Comparison of ENCODE assay signal across 8 mouse cellular contexts in the genomic region with DNA sequence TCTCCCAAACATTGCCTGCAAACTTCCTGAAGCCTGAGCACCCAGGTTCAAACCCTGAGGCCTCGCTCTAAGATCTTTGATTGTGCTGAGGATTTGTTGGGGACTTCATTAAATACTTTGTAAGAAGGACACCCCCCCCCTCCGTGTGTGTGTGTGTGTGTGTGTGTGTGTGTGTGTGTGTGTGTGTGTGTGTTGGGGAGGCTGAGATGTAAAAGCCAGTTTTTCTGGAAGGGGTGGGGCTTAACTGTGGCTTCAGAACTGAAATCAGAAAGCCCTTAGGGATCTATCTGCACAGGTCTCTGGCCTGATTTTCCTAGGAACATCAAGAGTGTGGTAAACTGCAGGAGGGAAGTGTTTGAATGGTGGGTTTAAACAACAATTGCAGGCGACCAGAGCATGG. TPM values are rescaled to one million over a fixed set of nuclear protein-coding genes. Genes with fewer than 3 reads are reported as not detected.
DNase-seq lines count a peak whose midpoint lies in the region; ATAC-seq and TF ChIP-seq lines count a peak whose summit lies in the region.

No protein-coding gene starts in this region.

- ATAC-seq in intestine, embryonic 14.5 days (replicated peaks; ENCODE audit: low FRiP score, low TSS enrichment, low read depth), result no peak
- ATAC-seq in intestine, embryonic 16.5 days, result no peak
- no peak for ATAC-seq in embryonic facial prominence, embryonic 14.5 days (ENCODE audit: low read depth)
- ATAC-seq in limb, embryonic 12.5 days (ENCODE audit: insufficient number of reproducible peaks, insufficient read depth, low FRiP score, low TSS enrichment, low read depth), result no peak

- H3K27ac ChIP-seq in intestine, embryonic 14.5 days (ENCODE audit: low read depth), result no peak overlapping the region
- no peak overlapping the region for H3K27ac ChIP-seq in intestine, embryonic 16.5 days (ENCODE audit: low read length)
- H3K27ac ChIP-seq in embryonic facial prominence, embryonic 14.5 days (replicated peaks; ENCODE audit: low read depth, low read length), result no peak overlapping the region
- no peak overlapping the region for H3K27ac ChIP-seq in limb, embryonic 12.5 days

- DNase-seq in intestine, embryonic 14.5 days (ENCODE audit: low spot score), result no peak
- no peak for DNase-seq in embryonic facial prominence, embryonic 14.5 days (ENCODE audit: low spot score)
- no peak for DNase-seq in thymus, postnatal 0 days (ENCODE audit: low spot score)
- DNase-seq in ovary, postnatal 14 days (ENCODE audit: low spot score), result no peak
- DNase-seq in ovary, adult 18-20 months (ENCODE audit: low spot score), result no peak

- H3K4me3 ChIP-seq in intestine, embryonic 14.5 days (ENCODE audit: low read depth, low read length), result peak overlapping the region; percentile 51; the same call in 1 of the 2 replicates
- H3K4me3 ChIP-seq in intestine, embryonic 16.5 days (ENCODE audit: low read length), result no peak overlapping the region; the same call in 1 of the 2 replicates
- peak overlapping the region; percentile 85 for H3K4me3 ChIP-seq in E14TG2a.4 (replicated peaks; ENCODE audit: low read length)
- H3K4me3 ChIP-seq in embryonic facial prominence, embryonic 14.5 days (ENCODE audit: low read depth, low read length), result peak overlapping the region; percentile 53
- H3K4me3 ChIP-seq in limb, embryonic 12.5 days (replicated peaks), result peak overlapping the region; percentile 61

- H3K4me1 ChIP-seq in intestine, embryonic 14.5 days (replicated peaks; ENCODE audit: control insufficient read depth, insufficient read depth, low read length), result peaks cover 7% of the 10 kb centered on the region; the same call in 1 of the 2 replicates
- peaks cover 21% of the 10 kb centered on the region for H3K4me1 ChIP-seq in intestine, embryonic 16.5 days (ENCODE audit: control insufficient read depth, insufficient read depth, low read length)
- peaks cover 17% of the 10 kb centered on the region for H3K4me1 ChIP-seq in E14TG2a.4 (replicated peaks; ENCODE audit: low read depth, low read length)
- peaks cover 10% of the 10 kb centered on the region for H3K4me1 ChIP-seq in embryonic facial prominence, embryonic 14.5 days (ENCODE audit: control insufficient read depth, insufficient read depth, low read length)
- peaks cover 17% of the 10 kb centered on the region for H3K4me1 ChIP-seq in limb, embryonic 12.5 days (replicated peaks)

- no peaks in the 10 kb centered on the region for H3K9me3 ChIP-seq in intestine, embryonic 14.5 days (ENCODE audit: control insufficient read depth, low read length)
- H3K9me3 ChIP-seq in intestine, embryonic 16.5 days (ENCODE audit: control insufficient read depth, low read length), result no peaks in the 10 kb centered on the region
- H3K9me3 ChIP-seq in E14TG2a.4 (ENCODE audit: low read length), result no peaks in the 10 kb centered on the region
- H3K9me3 ChIP-seq in embryonic facial prominence, embryonic 14.5 days (ENCODE audit: control insufficient read depth, low read length), result no peaks in the 10 kb centered on the region
- no peaks in the 10 kb centered on the region for H3K9me3 ChIP-seq in limb, embryonic 12.5 days

- peaks cover 51% of the 10 kb centered on the region for H3K27me3 ChIP-seq in intestine, embryonic 14.5 days (replicated peaks; ENCODE audit: control insufficient read depth, insufficient read depth, low read length)
- H3K27me3 ChIP-seq in intestine, embryonic 16.5 days (replicated peaks; ENCODE audit: control insufficient read depth, insufficient read depth, low read length), result peaks cover 33% of the 10 kb centered on the region
- peaks cover 59% of the 10 kb centered on the region for H3K27me3 ChIP-seq in E14TG2a.4 (ENCODE audit: insufficient read depth, low read length)
- peaks cover 48% of the 10 kb centered on the region for H3K27me3 ChIP-seq in embryonic facial prominence, embryonic 14.5 days (replicated peaks; ENCODE audit: control insufficient read depth, insufficient read depth, low read length)
- peaks cover 57% of the 10 kb centered on the region for H3K27me3 ChIP-seq in limb, embryonic 12.5 days

- H3K4me2 ChIP-seq in intestine, embryonic 14.5 days (ENCODE audit: low read length), result no peak overlapping the region
- no peak overlapping the region for H3K4me2 ChIP-seq in intestine, embryonic 16.5 days (ENCODE audit: low read depth, low read length)
- peak overlapping the region; percentile 90 for H3K4me2 ChIP-seq in embryonic facial prominence, embryonic 14.5 days (ENCODE audit: low read depth, low read length)
- peak overlapping the region; percentile 92 for H3K4me2 ChIP-seq in limb, embryonic 12.5 days

- TF ChIP-seq CTCF in E14TG2a.4 (conservative IDR thresholded peaks at IDR 0.05; ENCODE audit: low read length), result no peak

- no peak overlapping the region for H3K9ac ChIP-seq in intestine, embryonic 14.5 days (ENCODE audit: low read length)
- no peak overlapping the region for H3K9ac ChIP-seq in intestine, embryonic 16.5 days (ENCODE audit: low read depth, low read length)
- no peak overlapping the region for H3K9ac ChIP-seq in embryonic facial prominence, embryonic 14.5 days (ENCODE audit: low read depth, low read length)
- peak overlapping the region; percentile 52; the same call in 1 of the 2 replicates for H3K9ac ChIP-seq in limb, embryonic 12.5 days (replicated peaks)

- 30% methylated on average over 3 of the region's 3 CpGs for WGBS in intestine, embryonic 14.5 days
- 39% methylated on average over 3 of the region's 3 CpGs for WGBS in intestine, embryonic 16.5 days
- WGBS in embryonic facial prominence, embryonic 14.5 days, result 29% methylated on average over 3 of the region's 3 CpGs
- WGBS in limb, embryonic 12.5 days, result 19% methylated on average over 3 of the region's 3 CpGs

- H3K36me3 ChIP-seq in intestine, embryonic 14.5 days (ENCODE audit: control insufficient read depth, insufficient read depth, low read length), result no peaks in the 10 kb centered on the region
- H3K36me3 ChIP-seq in intestine, embryonic 16.5 days (ENCODE audit: control insufficient read depth, insufficient read depth, low read length), result no peaks in the 10 kb centered on the region
- H3K36me3 ChIP-seq in E14TG2a.4 (ENCODE audit: insufficient read depth, low read length), result no peaks in the 10 kb centered on the region
- no peaks in the 10 kb centered on the region for H3K36me3 ChIP-seq in embryonic facial prominence, embryonic 14.5 days (ENCODE audit: control insufficient read depth, insufficient read depth, low read length)
- no peaks in the 10 kb centered on the region for H3K36me3 ChIP-seq in limb, embryonic 12.5 days

RNA-seq across cellular contexts. Expression of a gene that starts 2.6 kb away (rescaled TPM):
- polyA plus RNA-seq in intestine, embryonic 14.5 days (2014; fragmentation: Nextera tagmentation; extraction: Ambion mirVana), result 0.12 and 0.19 TPM in 2 replicates
- polyA plus RNA-seq in intestine, embryonic 16.5 days (2015; fragmentation: Nextera tagmentation; extraction: Ambion mirVana), result 0.07 and 0.11 TPM in 2 replicates
- 0.28 and 0.51 TPM in 2 replicates for polyA plus RNA-seq in embryonic facial prominence, embryonic 14.5 days (2014; fragmentation: Nextera tagmentation; extraction: Ambion mirVana)
- polyA plus RNA-seq in limb, embryonic 12.5 days (2016; fragmentation: Nextera tagmentation; extraction: Ambion mirVana), result 0.31 and 0.46 TPM in 2 replicates
- 0.14 and 0.21 TPM in 2 replicates for polyA plus RNA-seq in thymus, postnatal 0 days (2015; fragmentation: Nextera tagmentation; extraction: Ambion mirVana)

Comparison
In these comparisons a context has a peak if more than half of its experiments do, and no peak if none do; other contexts are left out.
1. H3K4me2 ChIP-seq: peak in embryonic facial prominence, embryonic 14.5 days (single experiment) and limb, embryonic 12.5 days (single experiment); none in intestine, embryonic 14.5 days (single experiment) and intestine, embryonic 16.5 days (single experiment).